Mouse (Mus musculus): ENCODE data around the gene BC049730.
"Not testable (repeated sequence)": the region's sequence is repeated elsewhere in the genome, so short reads cannot be mapped to it uniquely, and the experiment has no call there.

BC049730 gene

DNA sequence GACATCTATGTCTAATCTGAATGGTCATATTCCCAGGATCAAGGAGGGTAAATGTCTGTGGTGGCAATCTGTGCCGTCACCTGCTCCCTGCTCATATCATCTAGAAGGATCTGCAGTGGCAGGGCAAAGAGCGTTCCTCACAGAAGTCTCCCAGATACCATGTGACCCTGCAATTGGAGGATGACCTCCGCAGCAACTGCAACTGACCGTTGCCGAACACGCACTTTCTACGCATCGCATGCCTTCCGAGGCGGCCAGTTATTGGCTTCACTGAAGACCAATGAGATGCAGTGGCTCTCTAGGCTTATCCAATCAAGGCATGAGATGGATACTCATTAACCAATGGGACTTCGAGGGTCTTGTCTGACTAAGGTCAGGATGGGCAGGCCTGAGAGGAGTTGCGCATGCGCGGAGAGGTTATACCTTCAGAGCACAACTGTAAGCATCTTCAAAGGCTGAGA, at the start of gene BC049730:
Gene BC049730 (plus strand): TSS at position 411 of the 461 bp plus-strand sequence.
- no peak for DNase-seq (ENCODE audit: low read depth, low spot score)

DNA sequence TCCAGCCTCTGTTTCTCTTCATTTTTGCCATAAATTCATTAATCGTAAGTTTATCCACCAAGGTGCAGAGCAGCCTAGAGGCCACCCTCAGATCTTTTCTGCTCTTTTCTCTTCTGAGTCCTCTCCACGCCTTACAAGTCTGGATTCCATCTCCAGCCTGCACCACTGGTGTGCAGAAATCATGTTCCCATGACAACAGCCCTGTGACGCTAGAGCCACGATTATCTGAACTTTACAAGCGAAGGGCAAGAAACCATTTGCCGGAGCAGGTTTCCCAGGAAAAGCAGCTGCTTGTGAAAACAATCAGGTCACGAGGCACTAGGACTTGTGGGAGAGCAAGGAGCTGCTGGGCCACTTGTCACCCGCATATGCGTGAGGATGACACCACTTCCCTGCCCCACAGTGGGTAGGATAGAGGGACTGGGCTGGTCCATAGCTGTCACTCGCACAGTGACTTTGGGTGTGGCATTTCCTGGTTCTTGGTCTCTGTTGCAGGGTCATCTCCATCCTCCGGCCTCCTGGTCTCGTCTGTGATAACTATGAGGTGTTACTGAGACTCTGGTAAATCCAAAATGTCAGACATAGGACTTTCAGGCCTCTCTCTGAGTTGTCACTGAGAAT, 49.2 kb upstream of the BC049730 start:
- DNase-seq (ENCODE audit: low read depth, low spot score) = peak; percentile 26

DNA sequence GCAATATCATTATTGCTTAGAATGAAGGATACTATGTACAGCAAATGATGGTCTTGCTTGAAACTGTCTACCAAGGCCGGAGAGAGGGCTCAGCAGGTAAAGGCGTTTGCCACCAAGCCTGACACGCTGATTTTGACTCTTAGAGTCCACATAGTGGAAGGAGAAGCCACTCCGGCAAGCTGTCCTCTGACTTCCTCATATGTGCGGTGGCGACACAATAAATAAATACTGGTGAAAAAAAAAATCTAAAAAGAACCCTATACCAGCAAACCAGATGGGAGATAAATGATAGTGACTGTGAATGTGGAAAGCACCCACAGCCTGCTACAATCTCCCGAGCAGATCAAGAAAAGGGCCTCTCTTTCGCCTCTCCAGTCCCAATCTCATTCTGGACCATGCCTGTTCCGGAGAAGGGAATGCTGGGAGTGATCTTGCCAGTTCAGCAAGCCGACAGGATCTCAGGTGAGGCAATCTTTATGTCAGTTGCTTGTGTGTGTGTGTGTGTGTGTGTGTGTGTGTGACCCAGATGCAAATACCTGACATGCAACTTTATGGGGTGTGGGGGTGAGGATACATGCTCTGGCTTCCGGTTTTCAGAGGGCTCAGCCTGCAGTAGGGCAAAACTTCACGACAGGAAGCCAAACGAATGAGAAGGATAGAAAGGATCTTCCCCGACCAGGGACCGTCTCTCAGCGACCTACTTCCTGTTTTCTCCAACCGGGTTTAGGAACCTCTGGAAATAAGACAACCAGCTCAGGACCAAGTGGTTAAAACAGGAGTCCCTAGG, 47.7 kb upstream of the BC049730 start:
- no peak for DNase-seq (ENCODE audit: low read depth, low spot score)

- peak; percentile 87 for DNase-seq (ENCODE audit: low read depth, low spot score)
These were observed 46.5 kb upstream of the BC049730 start for GRCm38 (mm10) chr7:24662575-24662974.

DNA sequence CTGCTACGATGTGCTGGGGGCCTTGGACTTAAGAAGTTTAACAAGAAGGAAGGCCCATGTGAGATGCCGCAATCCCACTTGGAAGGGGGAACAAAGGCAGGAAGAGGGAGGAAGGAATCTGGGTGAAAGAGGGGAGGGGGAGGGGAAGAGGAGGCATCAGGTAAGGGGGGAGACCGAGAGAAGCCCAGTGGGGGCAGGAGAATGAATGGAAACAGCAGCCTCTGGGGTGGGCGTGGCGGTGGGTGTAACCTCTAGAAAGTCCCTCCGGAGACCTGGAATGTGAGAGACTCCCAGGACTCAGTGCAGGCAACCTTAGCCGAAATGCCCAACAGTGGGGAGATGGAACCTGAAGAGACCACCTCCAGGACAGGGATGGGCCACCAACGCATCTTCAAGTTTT, 44.7 kb upstream of the BC049730 start:
- peak; percentile 45 for DNase-seq (ENCODE audit: low read depth, low spot score)

GRCm38 (mm10) chr7:24664959-24665358, 44.1 kb upstream of the BC049730 start:
- DNase-seq (ENCODE audit: low read depth, low spot score) = no peak

DNA sequence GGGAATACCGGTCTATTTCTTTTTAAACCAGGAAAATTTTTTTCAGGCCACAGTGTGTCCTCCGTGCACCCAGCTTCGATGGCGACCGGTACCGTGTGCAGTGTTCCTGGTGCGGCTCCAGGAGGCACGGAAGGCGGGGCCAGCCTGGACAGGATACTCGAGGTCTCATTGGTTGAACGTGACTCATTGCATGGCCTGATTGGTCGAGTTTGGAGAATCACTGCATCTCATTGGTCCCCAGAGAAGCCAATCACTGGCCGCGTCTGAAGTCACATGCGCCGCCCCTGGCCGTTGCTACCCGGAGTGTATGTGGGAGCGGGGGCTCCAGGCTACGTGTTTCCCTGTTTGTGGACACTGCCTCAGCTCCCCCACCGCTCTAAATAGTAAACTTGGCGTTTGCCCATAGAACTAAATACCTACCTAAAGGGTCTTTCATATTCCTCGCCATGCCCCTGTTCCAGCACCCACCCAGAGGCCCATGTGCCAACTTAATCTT, 37.0 kb upstream of the BC049730 start:
- DNase-seq (ENCODE audit: low read depth, low spot score) = peak; percentile 68

DNA sequence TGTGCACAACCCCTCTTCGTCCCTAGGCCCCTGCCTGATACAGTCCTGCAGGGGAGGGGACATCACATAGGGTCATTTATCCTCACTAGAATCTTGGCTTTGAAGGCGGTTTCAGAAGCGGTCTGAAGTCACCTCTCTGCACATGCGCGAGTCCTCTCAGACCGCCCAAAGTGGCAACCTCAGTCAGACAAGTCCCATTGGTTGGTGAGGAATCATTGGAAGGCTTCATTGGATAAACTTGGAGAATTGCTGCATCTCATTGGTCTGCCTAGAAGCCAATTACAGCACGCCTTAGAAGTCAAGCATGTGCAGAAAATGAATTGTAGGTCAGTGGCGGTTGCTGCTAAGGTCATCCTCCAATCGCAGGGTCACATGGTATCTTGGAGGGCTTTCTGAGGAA, 32.5 kb upstream of the BC049730 start, which contains the start of gene Tex101:
Gene Tex101 (minus strand): TSS at position 101 of the 400 bp plus-strand sequence.
- no peak for DNase-seq (ENCODE audit: low read depth, low spot score)

GRCm38 (mm10) chr7:24684121-24684520, 24.9 kb upstream of the BC049730 start:
- peak; percentile 56 for DNase-seq (ENCODE audit: low read depth, low spot score)

DNA sequence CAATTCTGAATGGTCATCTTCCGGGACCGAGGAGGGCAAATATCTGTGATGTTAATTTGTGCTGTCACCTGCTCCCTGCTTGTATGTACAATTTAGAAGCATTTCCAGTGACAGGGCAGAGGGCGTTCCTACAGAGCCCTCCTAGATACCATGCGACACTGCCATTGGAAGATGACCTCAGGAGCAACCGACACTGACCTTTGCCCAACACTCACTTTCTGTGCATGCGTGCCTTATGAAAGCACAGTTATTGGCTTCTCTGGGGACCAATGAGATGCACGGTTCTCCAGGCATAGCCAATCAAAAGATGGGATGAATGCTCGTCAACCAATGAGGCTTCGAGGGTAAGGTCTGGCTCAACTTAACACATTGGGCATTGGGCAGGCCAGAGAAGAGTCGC, 21.5 kb upstream of the BC049730 start:
- DNase-seq (ENCODE audit: low read depth, low spot score) = not testable (repeated sequence)

- DNase-seq (ENCODE audit: low read depth, low spot score) = not testable (repeated sequence)
These were observed 16.3 kb upstream of the BC049730 start for GRCm38 (mm10) chr7:24692693-24693092.

- peak; percentile 47 for DNase-seq (ENCODE audit: low read depth, low spot score)
These were observed 11.2 kb upstream of the BC049730 start for GRCm38 (mm10) chr7:24697891-24698290.

GRCm38 (mm10) chr7:24702841-24703240, 6.2 kb upstream of the BC049730 start:
- DNase-seq (ENCODE audit: low read depth, low spot score) = not testable (repeated sequence)

- no peak for DNase-seq (ENCODE audit: low read depth, low spot score)
These were observed 6.0 kb downstream of the BC049730 start for GRCm38 (mm10) chr7:24715039-24715438.

DNA sequence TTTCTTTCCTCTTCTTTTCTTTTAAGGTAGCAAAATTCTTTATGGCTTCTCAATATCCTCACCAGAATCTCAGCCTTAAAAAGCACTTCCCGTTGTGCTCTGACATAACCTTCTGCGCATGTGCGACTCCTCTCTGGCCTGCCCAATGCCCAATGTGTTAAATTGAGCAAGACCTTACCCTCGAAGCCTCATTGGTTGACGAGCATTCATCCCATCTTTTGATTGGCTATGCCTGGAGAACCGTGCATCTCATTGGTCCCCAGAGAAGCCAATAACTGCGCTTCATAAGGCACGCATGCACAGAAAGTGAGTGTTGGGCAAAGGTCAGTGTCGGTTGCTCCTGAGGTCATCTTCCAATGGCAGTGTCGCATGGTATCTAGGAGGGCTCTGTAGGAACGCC, 17.8 kb downstream of the BC049730 start, which contains the start of gene Gm4763:
Gene Gm4763 (minus strand): TSS at position 101 of the 400 bp plus-strand sequence.
- DNase-seq (ENCODE audit: low read depth, low spot score) = not testable (repeated sequence)

DNA sequence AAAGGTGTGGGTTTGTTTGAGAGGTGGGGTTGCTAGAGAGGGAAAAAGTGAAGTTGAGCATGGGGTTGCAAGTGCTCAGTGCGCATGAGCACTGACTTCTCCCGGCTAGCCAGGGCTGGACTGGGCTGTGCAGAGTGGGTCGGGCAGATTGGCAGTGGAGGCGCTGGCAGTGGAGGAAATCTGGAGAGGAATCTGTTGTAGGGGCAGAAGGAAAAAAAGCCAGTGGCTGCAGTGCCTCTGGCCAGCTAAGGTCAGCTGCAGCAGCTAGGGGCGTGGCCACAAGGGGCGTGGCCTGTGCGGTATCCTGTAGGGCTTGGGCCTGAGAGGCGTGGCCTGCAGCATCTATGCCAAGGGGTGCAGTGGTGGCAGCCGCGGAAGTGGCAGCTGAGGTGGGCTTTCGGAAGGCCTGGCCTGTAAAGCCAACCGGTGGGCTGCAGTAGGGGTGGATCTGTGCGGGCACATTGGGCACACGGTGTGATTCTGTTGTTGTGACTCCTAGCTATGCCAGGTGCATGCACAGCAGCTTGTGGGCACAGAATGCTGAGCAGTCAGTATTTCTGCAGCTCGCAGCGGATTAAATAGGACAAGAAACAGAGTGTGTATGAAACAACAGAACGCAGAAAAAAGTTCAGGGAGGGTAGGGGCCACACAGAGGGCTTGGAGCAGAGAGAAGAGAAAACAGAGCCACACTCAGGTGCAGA, 27.1 kb downstream of the BC049730 start:
- peak; percentile 16 for DNase-seq (ENCODE audit: low read depth, low spot score)

GRCm38 (mm10) chr7:24750695-24751094, 41.7 kb downstream of the BC049730 start:
- no peak for DNase-seq (ENCODE audit: low read depth, low spot score)

GRCm38 (mm10) chr7:24751610-24752009, 42.6 kb downstream of the BC049730 start:
- no peak for DNase-seq (ENCODE audit: low read depth, low spot score)

DNA sequence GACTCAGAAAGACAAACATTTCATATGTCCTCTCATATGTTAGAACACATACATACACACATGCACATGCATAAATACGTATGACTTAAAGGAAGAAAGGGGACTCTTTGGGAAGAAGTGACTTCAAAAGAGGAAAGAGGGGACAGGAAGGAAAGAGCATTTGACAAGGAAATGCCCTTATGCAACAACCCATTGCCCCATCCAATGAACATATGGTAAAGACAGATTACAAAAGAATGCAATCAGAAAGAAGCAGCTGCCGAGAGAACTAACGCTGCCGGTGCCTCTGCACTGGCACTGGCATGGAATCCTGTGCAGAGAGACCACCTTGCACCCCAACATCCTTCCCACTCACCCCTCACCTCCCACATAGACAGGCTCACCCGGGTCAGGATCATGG, 44.4 kb downstream of the BC049730 start:
- DNase-seq (ENCODE audit: low read depth, low spot score) = no peak

GRCm38 (mm10) chr7:24758520-24758919, 49.5 kb downstream of the BC049730 start:
- DNase-seq (ENCODE audit: low read depth, low spot score) = no peak

DNA sequence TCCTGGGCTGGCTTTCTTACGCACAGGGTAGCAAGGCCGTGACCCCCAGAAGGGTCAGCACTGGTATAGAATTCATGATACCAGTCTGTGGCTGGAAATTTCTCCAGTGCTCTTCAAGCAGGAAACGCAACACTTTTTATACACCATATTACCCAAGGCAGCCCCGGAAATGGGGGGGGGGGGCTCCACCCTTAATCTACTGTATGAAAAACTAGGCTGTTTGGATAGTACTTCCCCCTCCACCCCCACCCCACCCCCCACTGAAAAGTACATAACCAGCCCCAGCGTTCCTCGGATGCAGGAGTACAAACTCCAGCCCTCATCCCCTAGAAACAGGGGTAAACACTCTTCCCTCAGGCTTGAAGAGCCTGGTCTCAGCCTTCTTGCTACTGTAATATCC, 51.2 kb downstream of the BC049730 start, which contains the start of gene Cd177:
Gene Cd177 (minus strand): TSS at position 101 of the 400 bp plus-strand sequence.
- no peak for DNase-seq (ENCODE audit: low read depth, low spot score)

DNA sequence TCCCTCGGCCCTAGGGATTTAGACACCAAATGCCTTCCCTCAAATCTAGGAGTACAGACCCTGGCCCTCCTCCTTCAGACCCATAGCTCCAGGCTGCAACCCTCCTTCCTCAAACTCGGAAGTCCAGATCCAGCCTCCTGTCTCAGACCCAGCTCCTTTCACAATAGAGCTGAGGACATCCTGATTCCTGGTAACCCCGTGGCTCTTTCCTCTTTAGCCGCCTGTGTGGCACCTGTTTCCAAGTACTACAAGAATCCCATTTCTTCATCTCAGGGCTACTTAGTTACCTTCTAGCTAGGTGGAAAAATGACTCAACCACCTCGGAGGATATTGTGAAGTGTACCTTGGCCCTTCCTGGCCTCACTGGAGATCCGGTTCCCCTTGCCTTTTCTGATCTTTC, 52.1 kb downstream of the BC049730 start:
- no peak for DNase-seq (ENCODE audit: low read depth, low spot score)

All from ZHBTc4 (cell line).